Mouse (Mus musculus) intestine, embryonic 14.5 days (tissue): Measurements from ENCODE around the gene Gm11444. TPM values are rescaled to one million over a fixed set of nuclear protein-coding genes. Genes with fewer than 3 reads are reported as not detected.

Experiments used
- ATAC-seq: fragments of 200-750 bp; cut with Nextera tagmentation; replicated peaks from 2 replicates; pipeline ENCODE4 v1.8.0; 2017; ENCODE audit warnings: low read depth, moderate number of reproducible peaks, moderate TSS enrichment, moderate library complexity; ENCODE audit not compliant: low FRiP score, low TSS enrichment
- DNase-seq: peaks from one replicate; pipeline ENCODE4 v3.0.0-alpha.2; 2018; ENCODE audit warnings: low spot score
- H3K27ac ChIP-seq: fragments of 300-500 bp; sonication (generic); 2 replicates; pipeline ENCODE4 v1.5.1; 2014; ENCODE audit warnings: low read depth, mild to moderate bottlenecking, control low read depth
- H3K27me3 ChIP-seq: fragments of 300-500 bp; sonication (generic); replicated peaks from 2 replicates; pipeline ENCODE4 v1.6.1; 2014; ENCODE audit warnings: low read length, control low read depth; ENCODE audit not compliant: control insufficient read depth, insufficient read depth
- H3K36me3 ChIP-seq: fragments of 300-500 bp; sonication (generic); 2 replicates; pipeline ENCODE4 v1.6.1; 2014; ENCODE audit warnings: low read length, control low read depth; ENCODE audit not compliant: control insufficient read depth, insufficient read depth
- H3K4me1 ChIP-seq: fragments of 300-500 bp; sonication (generic); replicated peaks from 2 replicates; pipeline ENCODE4 v1.6.1; 2014; ENCODE audit warnings: low read length, control low read depth, mixed read lengths; ENCODE audit not compliant: control insufficient read depth, insufficient read depth
- H3K4me2 ChIP-seq: fragments of 300-500 bp; sonication (generic); 2 replicates; pipeline ENCODE4 v1.6.1; 2014; ENCODE audit warnings: low read length
- H3K4me3 ChIP-seq: fragments of 300-500 bp; sonication (generic); 2 replicates; pipeline ENCODE4 v1.5.1; 2014; ENCODE audit warnings: low read depth, low read length, control low read depth, mixed read lengths
- H3K9ac ChIP-seq: fragments of 300-500 bp; sonication (generic); 2 replicates; pipeline ENCODE4 v1.6.1; 2014; ENCODE audit warnings: mild to moderate bottlenecking, low read length
- H3K9me3 ChIP-seq: fragments of 300-500 bp; sonication (generic); 2 replicates; pipeline ENCODE4 v1.6.1; 2016; ENCODE audit warnings: low read length, control low read depth; ENCODE audit not compliant: control insufficient read depth
- WGBS: fragments of 180-500 bp; shearing (Covaris S2); extraction: QIAGEN DNeasy Blood & Tissue Kit; methylation state at CpG from one replicate; pipeline ENCODE4 v1.1.7; 2014; 5-methylcytosine and 5-hydroxymethylcytosine counted together
- polyA plus RNA-seq: library from polyadenylated mRNA; unstranded; fragments of >200 nt; fragmentation: Nextera tagmentation; extraction: Ambion mirVana; gene quantifications from 2 replicates; pipeline ENCODE4 v1.2.1, GENCODE M21; 2014

Gene Gm11444
- polyA plus RNA-seq, 1 experiment from 2014 or later: not detected

- 0 out of 2 replicates have a peak, but pooled peaks cover 7% of the 10 kb centered on the region for H3K27me3 ChIP-seq
- H3K4me1 ChIP-seq: peaks cover 8% of the 10 kb centered on the region; the same call in 1 of the 2 replicates
- H3K4me2 ChIP-seq: no peak overlapping the region
Measured at GRCm38 (mm10) chr11:85799856-85800255, 50.3 kb downstream of the Gm11444 start.

DNA sequence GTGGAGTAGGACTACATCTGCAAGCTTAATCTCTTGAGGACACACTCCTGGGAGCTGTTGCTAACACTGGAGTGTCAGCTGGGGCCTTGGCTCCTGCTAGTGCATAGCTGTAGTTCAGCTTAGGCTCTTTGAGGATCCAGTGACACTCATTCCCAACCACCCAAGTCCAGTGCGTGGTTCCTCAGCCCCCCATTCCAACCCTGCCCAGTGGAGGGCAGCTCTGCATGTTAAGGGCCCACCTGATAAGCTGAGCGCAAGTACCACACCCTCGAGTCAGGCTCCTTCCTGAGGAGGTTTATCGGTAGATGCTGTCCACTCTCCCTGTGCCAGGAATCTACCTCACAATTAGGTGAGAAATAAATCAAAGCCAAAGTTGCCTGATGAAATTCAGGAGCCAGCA, 50.7 kb downstream of the Gm11444 start:
- DNase-seq (no peak), ATAC-seq (no peak)
- Histone ChIP-seq H3K4me3 (no peak overlapping the region), H3K27ac (no peak overlapping the region), H3K4me1 (peaks cover 8% of the 10 kb centered on the region; the same call in 1 of the 2 replicates), H3K9ac (no peak overlapping the region), H3K4me2 (no peak overlapping the region), H3K36me3 (no peaks in the 10 kb centered on the region), H3K27me3 (0 out of 2 replicates have a peak, but pooled peaks cover 7% of the 10 kb centered on the region), H3K9me3 (no peaks in the 10 kb centered on the region)
- WGBS: 39% methylated on average over 4 of the region's 4 CpGs

More at GRCm38 (mm10) chr11:85799856-85800255, 50.3 kb downstream of the Gm11444 start:
- Histone ChIP-seq H3K9me3 (no peaks in the 10 kb centered on the region), H3K4me3 (no peak overlapping the region), H3K9ac (no peak overlapping the region), H3K27ac (no peak overlapping the region), H3K36me3 (no peaks in the 10 kb centered on the region)
- DNase-seq: no peak
- 14% methylated on average over 19 of the region's 19 CpGs for WGBS
- ATAC-seq: peak; percentile 30; the same call in 1 of the 2 replicates

Other genes with a start within 250 kb of the Gm11444 start
- 7.2 and 7.7 TPM in 2 replicates for gene Tbx2, start 17.8 kb downstream of the Gm11444 start, polyA plus RNA-seq
- gene Tbx4, start 36.1 kb upstream of the Gm11444 start, polyA plus RNA-seq: not detected in 2 replicates